10 mouse cellular contexts compared by ENCODE assay signal in genomic region chr1:164814243-164814642, GRCm38 (mm10). TPM values are rescaled to one million over a fixed set of nuclear protein-coding genes. Genes with fewer than 3 reads are reported as not detected.
DNase-seq lines count a peak whose midpoint lies in the region; ATAC-seq and TF ChIP-seq lines count a peak whose summit lies in the region.
"Had no signal": no experiment of that assay in that cellular context is flagged by ENCODE, and none has a peak within 500 bp of the region (broad histone marks: within the 10 kb centered on the region; RNA-seq: fewer than 3 reads in every experiment).

No protein-coding gene starts in this region.

- no peak overlapping the region for H3K4me2 ChIP-seq in heart, embryonic 15.5 days

- no peaks in the 10 kb centered on the region for H3K27me3 ChIP-seq in heart, embryonic 15.5 days
- H3K27me3 ChIP-seq in limb, embryonic 10.5 days (ENCODE audit: low read depth, poor library complexity, severe bottlenecking): no peaks in the 10 kb centered on the region

- no peaks in the 10 kb centered on the region for H3K36me3 ChIP-seq in heart, embryonic 15.5 days
- no peaks in the 10 kb centered on the region for H3K36me3 ChIP-seq in limb, embryonic 10.5 days

- no peak for TF ChIP-seq CTCF in gastrocnemius, adult 2 months (IDR thresholded peaks at IDR 0.05)

- H3K27ac ChIP-seq in gastrocnemius, adult 2 months: peak overlapping the region; percentile 60
- peak overlapping the region; percentile 29; the same call in 1 of the 2 replicates for H3K27ac ChIP-seq in heart, embryonic 15.5 days
- no peak overlapping the region for H3K27ac ChIP-seq in limb, embryonic 10.5 days
- H3K27ac ChIP-seq: liver, embryonic 14.5 days had no signal

- peak; percentile 55 for DNase-seq in gastrocnemius, adult 2 months
- no peak for DNase-seq in gastrocnemius, postnatal 10 days
- DNase-seq in Muller cell, postnatal 12 days (ENCODE audit: inconsistent ontology term): peak; percentile 65
- peak; percentile 37 for DNase-seq in cerebellum, adult 8-10 months
- DNase-seq in limb, embryonic 10.5 days (ENCODE audit: low spot score): no peak
- DNase-seq in right cerebral cortex, postnatal 14 days: no peak
- no peak for DNase-seq in urinary bladder, postnatal 10 days (ENCODE audit: low spot score)
- DNase-seq: thymus, adult 18-20 months had no signal

- intact Hi-C loops in gastrocnemius, adult 2 months (cut with DNase I): no loop called here

- peaks cover 15% of the 10 kb centered on the region for H3K4me1 ChIP-seq in heart, embryonic 15.5 days (replicated peaks)
- H3K4me1 ChIP-seq in limb, embryonic 10.5 days: no peaks in the 10 kb centered on the region

- 58% methylated on average over 2 of the region's 2 CpGs for WGBS in heart, embryonic 15.5 days
- WGBS in limb, embryonic 10.5 days: 84% methylated on average over 2 of the region's 2 CpGs

- no peak overlapping the region for H3K9ac ChIP-seq in heart, embryonic 15.5 days
- H3K9ac ChIP-seq: liver, embryonic 14.5 days had no signal

- ATAC-seq in heart, embryonic 15.5 days (replicated peaks; ENCODE audit: insufficient number of reproducible peaks, insufficient read depth, low FRiP score, low read depth): no peak

- no peak overlapping the region for H3K4me3 ChIP-seq in gastrocnemius, adult 2 months
- H3K4me3 ChIP-seq in heart, embryonic 15.5 days: no peak overlapping the region
- no peak overlapping the region for H3K4me3 ChIP-seq in limb, embryonic 10.5 days

- no peaks in the 10 kb centered on the region for H3K9me3 ChIP-seq in heart, embryonic 15.5 days (replicated peaks)
- no peaks in the 10 kb centered on the region for H3K9me3 ChIP-seq in limb, embryonic 10.5 days (replicated peaks)

RNA-seq across cellular contexts. Expression of gene Dpt, which starts 17.8 kb away (rescaled TPM):
- 10 to 100 TPM; 42.5 to 58.4 TPM for total RNA-seq in gastrocnemius, adult 2 months (2021)
- 100 to 1,000 TPM; 128 to 135 TPM for total RNA-seq in gastrocnemius, postnatal 10 days (2021)
- 58.4 and 63.7 TPM in 2 replicates for polyA plus RNA-seq in heart, embryonic 15.5 days (2015; fragmentation: Nextera tagmentation; extraction: Ambion mirVana)
- polyA plus RNA-seq in limb, embryonic 10.5 days (2016; fragmentation: Nextera tagmentation; extraction: Ambion mirVana): 0.16 and 0.23 TPM in 2 replicates

Comparison
In these comparisons a context has a peak if more than half of its experiments do, and no peak if none do; other contexts are left out.
1. DNase-seq: peak in gastrocnemius, adult 2 months (single experiment), Muller cell, postnatal 12 days (single experiment) and cerebellum, adult 8-10 months (single experiment); none in gastrocnemius, postnatal 10 days (single experiment), limb, embryonic 10.5 days (single experiment), right cerebral cortex, postnatal 14 days (single experiment) and urinary bladder, postnatal 10 days (single experiment).